Mouse (Mus musculus) 416B (cell line): ENCODE measurements around the gene Zbtb34.

Source experiments
- DNase-seq: peaks from one replicate; pipeline ENCODE4 v3.0.0; 2011; ENCODE audit warnings: low read depth

Gene Zbtb34

GRCm38 (mm10) chr2:33430771-33431699, at the start of gene Zbtb34:
Gene Zbtb34 (minus strand): TSS chr2:33431324.
- peak; percentile 71 for DNase-seq

GRCm38 (mm10) chr2:33477961-33478755, 47.0 kb upstream of the Zbtb34 start:
- no peak for DNase-seq

- no peak for DNase-seq
These were observed 44.8 kb upstream of the Zbtb34 start for GRCm38 (mm10) chr2:33475961-33476360.

GRCm38 (mm10) chr2:33468466-33469097, 37.5 kb upstream of the Zbtb34 start, which contains the start of gene Zbtb43:
Gene Zbtb43 (minus strand): TSS chr2:33468559.
- DNase-seq: peak; percentile 95

GRCm38 (mm10) chr2:33467546-33468465, 36.7 kb upstream of the Zbtb34 start:
- peak; percentile 54 for DNase-seq

GRCm38 (mm10) chr2:33465966-33466365, 34.8 kb upstream of the Zbtb34 start:
- peak; percentile 73 for DNase-seq

- no peak for DNase-seq
These were observed 34.1 kb upstream of the Zbtb34 start for GRCm38 (mm10) chr2:33465215-33465614.

GRCm38 (mm10) chr2:33462066-33462465, 30.9 kb upstream of the Zbtb34 start:
- no peak for DNase-seq

GRCm38 (mm10) chr2:33461066-33461465, 29.9 kb upstream of the Zbtb34 start:
- DNase-seq: no peak

GRCm38 (mm10) chr2:33459660-33460059, 28.5 kb upstream of the Zbtb34 start:
- no peak for DNase-seq

- peak; percentile 12 for DNase-seq
These were observed 25.6 kb upstream of the Zbtb34 start for GRCm38 (mm10) chr2:33456696-33457095.

- DNase-seq: no peak
These were observed 25.1 kb upstream of the Zbtb34 start for GRCm38 (mm10) chr2:33456242-33456641.

GRCm38 (mm10) chr2:33455350-33455749, 24.2 kb upstream of the Zbtb34 start:
- no peak for DNase-seq

- DNase-seq: no peak
These were observed 23.7 kb upstream of the Zbtb34 start for GRCm38 (mm10) chr2:33454816-33455215.

- no peak for DNase-seq
These were observed 22.4 kb upstream of the Zbtb34 start for GRCm38 (mm10) chr2:33453476-33453875.

GRCm38 (mm10) chr2:33452721-33453120, 21.6 kb upstream of the Zbtb34 start:
- DNase-seq: no peak

- DNase-seq: peak; percentile 53
These were observed 21.0 kb upstream of the Zbtb34 start for GRCm38 (mm10) chr2:33452140-33452539.

GRCm38 (mm10) chr2:33451038-33451978, 20.2 kb upstream of the Zbtb34 start:
- DNase-seq: no peak

- no peak for DNase-seq
These were observed 18.2 kb upstream of the Zbtb34 start for GRCm38 (mm10) chr2:33449119-33449873.
